Mouse (Mus musculus) cerebellum, postnatal 25 days (tissue): ENCODE data around the gene Krt18.
"Not testable (repeated sequence)": the region's sequence is repeated elsewhere in the genome, so short reads cannot be mapped to it uniquely, and the experiment has no call there.

Experiments used
- DNase-seq, 2 experiments: peaks; one replicate each; pipeline ENCODE4 v3.0.0; 2021; ENCODE audit warnings: mixed read lengths in 2 of 2

Gene Krt18

DNA sequence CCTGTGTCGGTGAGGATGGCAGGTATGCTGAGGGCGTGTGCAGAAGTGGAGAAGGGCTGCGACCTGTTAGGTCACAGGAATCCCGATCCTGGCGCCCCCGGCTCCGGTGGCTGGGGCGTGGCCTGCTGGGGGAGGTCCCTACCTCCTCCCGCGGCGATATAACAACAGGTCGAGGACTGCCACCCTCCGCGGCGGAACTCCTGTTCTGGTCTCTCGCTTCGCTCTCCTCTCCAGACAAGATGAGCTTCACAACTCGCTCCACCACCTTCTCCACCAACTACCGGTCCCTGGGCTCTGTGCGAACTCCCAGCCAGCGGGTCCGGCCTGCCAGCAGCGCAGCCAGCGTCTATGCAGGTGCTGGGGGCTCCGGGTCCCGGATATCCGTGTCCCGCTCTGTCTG is at the start of gene Krt18:
Krt18 (plus strand) TSS at position 141 of the 400 bp plus-strand sequence.
- no peak for DNase-seq

- no peak for DNase-seq
Observed at GRCm38 (mm10) chr15:101980849-101981248, 47.1 kb upstream of the Krt18 start.

DNA sequence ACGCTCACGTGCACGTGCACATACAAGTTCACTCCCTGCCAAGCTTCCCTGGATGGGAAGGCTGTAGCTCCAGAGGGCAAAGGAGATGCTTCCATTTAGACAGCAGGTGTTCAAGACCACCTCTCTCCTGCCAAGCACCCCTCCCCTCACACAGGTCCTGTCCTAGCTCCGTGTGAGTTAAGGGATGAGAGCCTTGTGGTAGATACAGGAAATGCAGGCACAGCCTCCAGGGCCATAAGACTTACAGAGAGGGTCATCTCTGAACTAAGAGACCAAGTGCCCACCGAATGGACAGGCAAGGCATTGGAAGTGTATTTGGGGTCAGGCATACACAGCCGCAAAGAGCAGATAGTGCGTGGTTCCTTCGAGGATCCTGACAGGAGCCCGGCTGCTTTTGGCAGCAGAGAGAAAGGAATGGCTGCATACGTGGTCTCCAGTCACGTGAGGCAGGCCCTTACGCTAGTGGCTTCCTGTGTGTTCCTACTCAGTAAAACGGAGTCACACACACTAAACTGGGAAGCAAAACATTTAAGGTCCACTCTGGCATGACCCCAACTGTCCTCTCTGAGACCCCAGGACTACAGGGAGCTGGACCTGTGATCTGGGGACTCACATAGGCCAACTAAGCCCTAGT is 44.5 kb upstream of the Krt18 start:
- no peak for DNase-seq

DNA sequence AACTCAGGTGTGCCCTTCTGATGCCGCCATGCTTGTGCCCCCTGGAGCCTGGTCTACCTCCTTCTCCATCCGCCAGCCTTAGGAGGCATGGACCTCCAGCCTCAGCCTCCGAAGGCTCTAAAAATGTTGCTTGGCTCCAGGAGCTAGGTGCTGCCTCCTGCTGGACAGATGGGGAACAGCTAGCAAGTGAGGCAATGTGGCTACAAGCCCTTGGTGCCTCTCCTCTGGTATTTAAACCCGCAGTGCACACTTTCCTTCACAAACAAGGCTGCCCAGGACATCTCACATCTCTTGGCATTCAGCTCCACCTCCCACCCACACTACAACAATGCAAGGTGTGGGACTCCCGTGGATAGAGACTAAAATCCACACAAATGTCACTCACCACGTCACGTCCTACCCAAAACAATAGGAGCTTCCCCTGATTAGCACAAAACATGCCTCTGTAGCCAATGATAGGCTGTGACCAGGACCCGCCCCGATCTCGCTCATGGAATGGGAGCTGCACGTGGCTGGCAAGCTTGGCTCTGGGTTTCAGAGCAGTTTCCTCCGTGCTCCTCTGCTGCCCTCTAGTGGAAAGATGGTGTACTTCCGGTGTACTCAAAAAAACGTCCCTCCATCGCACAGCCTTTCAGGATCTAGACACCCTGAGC is 43.9 kb upstream of the Krt18 start:
- peak; percentile 89 to 92 for DNase-seq

- DNase-seq, result no peak
Observed at GRCm38 (mm10) chr15:101984746-101985145, 43.2 kb upstream of the Krt18 start.

DNA sequence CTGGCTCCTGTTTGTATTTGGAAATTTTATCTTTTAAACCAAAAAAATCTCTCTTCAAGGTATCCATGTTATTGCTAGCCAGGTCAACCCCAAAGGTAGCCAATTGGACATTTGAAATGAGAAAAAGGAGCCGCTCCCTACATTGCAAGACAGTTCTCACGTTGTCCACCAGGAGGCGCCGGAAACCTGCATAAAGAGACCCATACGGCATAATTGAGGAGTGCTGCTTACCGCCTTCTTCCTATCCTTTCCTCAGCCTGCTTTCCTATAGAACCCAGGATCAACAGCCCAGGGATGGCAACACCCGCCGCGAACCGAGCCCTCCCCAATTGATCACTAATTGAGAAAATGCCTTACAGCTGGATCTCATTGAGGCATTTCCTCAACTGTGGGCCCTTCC is 39.9 kb upstream of the Krt18 start:
- peak; percentile 86 to 90 for DNase-seq

DNA sequence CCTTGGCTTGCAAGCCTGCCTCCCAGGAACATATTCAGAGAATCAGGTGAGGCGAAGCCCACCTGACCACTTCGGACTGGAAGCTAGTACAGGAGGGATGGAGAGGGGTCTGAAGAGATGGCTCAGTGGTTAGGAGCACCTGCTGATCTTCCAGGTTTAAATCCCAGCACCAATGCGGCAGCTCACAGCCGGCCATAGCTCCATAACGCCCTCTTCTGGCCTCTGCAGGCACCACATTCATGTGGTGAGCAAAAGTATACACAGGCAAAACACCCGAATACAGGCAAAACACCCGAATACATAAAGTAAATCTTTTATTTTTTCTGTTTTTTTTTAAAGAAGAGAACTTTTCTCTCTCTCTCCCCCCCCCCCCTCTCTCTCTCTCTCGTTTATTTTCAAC is 39.3 kb upstream of the Krt18 start:
- DNase-seq, result no peak

DNA sequence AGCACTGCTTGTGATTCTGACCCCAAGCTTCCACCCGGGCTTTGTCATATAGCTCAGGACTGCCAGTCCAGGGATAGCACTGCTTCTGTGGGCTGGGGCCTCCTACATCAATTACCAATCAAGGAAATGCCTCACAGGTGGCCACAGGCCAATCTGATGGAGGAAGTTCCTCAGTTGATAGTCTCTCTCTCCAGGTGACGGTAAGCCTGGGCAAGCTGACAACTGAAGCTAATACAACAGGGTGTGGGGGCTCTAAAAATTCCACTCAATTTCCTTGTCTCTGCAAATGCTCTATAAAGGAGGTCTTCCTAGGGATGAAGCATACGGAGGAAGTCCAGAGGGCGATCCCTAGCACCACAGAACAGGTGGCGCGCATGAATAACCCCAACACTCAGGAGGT is 37.0 kb upstream of the Krt18 start:
- DNase-seq, result no peak

- DNase-seq, result no peak
Observed at GRCm38 (mm10) chr15:101994365-101994764, 33.6 kb upstream of the Krt18 start.

DNA sequence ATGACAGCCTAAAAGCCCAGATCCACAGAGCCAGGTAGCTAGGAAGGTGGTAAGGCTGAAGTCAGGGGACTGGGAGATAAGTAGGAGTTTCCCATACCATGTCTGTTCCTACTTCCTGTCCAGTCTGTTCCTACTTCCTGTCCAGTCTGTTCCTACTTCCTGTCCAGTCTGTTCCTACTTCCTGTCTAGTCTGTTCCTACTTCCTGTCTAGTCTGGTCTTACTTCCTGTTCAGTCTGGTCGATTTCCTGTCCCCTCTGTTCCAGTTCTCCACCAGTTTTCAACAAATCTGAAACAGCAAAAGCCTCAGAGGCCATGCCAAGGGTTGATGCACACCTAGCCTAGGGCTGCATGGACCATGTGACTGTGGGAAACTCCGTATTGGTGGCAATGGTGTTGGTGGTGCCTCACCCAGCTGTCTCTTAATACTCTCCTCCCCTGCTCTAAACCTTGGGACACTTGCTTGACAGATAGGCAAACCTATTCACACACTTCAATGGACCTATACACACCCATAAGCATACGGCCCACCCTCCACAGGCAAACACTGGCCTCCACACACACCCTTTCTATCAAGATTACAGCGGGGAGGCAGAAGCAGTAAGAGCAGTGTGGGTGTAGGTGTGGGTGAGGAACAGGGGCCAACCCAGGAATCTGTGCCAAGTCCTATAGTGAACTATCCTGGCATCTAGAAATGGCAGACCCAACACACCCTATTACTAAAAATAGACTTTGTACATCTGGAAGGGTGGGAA is 32.3 kb upstream of the Krt18 start:
- DNase-seq, result no peak

DNA sequence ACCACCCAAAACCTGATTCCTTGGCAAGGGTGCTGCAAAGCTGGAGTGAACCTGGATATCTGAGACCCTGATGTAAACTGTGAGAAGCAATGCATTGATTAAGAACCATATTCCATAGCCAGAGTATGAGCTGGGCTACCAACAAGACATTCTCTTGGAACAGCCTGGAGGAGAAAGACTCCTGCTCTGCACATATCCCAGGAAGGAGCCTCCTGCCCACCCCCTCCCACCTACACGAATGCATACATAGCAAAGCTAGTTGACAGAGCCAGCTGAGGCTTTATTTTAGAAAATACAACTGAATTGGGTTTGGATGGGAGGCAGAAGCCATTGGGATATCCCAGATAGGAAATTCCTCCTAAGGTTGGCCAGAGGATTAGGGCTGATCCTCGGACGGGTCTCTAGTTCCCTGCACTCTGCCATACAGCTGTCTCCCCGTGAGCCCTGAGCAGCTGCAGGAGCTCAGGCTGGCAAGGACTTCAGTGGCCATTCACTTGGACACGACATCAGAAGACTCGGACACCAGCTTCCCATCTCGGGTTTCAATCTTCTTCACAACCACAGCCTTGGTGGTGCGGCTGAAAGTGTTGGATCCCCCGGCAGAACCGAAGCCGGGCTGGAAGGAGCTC is 31.4 kb upstream of the Krt18 start:
- DNase-seq, result not testable (repeated sequence)

DNA sequence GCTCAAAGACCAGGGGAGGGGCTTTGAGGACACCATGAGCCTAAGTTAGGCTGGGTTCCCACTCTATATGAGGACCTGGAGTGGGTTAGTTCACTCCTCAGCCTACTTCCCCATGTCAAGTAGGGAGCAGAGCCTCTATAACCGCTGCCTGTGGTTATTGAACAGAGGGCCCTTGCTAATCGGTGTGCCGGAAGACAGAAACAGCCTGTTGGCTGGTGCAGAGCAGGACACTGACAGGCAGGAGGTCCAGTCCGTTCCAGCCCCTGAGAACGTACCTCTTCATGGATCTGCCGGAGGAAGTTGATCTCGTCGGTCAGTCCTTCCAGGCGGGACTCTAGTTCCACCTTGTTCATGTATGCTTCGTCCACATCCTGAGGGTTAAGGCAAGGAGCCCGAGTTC is 28.8 kb upstream of the Krt18 start:
- DNase-seq, result no peak

DNA sequence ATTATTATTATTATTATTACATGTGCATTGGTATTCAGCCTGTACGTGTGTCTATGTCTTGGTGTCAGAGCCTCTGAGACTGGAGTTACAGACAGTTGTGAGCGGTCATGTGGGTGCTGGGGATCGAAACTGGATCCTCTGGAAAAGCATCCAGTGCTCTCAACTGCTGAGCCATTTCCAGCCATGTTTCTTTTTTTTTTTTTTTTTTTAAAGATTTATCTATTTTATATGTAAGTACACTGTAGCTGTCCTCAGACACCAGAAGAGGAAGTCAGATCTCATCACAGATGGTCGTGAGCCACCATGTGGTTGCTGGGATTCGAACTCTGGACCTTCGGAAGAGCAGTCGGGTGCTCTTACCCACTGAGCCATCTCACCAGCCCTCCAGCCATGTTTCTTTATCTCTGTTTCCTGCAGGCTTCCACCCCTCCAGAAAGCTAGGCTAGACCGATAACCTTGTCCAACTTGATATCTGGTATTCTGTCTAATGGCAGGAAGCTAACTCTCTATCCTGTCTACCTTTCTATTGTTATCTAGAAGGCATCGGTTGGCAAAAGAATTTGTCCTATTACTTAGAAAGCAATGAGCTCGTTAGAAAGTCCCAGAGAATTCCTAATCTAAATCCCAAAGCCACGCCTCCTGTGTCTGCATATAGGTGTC is 28.2 kb upstream of the Krt18 start:
- DNase-seq, result no peak

DNA sequence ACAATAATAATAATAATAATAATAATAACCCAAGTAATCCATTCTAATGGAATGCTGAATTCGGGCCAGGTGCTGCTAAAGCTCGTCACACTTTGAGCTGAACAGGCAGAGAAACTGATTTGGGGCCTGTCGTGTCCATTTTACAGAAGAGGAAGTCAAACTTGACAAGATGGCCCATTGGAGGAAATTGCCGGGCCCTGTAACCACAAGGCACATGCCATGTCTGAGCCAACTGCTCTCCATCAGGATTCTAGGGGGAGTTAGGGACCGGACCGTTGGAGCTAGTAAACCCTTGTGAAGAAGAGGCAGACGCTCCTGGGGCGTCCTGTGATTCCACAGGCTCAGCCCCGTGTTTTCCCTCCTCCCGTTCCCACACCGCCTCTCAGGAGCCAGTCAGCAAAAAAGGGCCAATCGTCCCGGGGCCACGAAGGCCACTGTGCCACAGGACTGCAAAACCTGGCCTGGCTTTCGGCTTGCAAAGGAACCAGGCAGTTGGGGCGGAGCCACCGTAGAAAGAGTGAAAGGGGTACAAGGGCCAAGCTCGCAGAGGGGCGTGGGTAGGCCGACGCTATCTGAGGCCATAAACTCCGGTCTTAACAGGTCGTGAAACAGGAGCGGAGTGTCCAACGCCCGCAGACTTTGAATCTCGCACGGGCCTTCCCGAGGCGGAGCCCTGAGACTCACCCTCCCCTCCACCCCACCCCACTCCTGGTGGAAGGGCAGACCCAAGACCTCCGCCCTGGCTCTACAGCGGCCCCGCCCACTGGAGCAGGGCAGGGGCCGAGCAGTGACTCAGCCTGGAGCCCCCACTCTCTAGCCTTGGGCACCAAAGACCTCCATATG is 25.1 kb upstream of the Krt18 start:
- DNase-seq, result peak; percentile 23 to 58

GRCm38 (mm10) chr15:102003516-102003915 is 24.5 kb upstream of the Krt18 start:
- DNase-seq, result no peak

DNA sequence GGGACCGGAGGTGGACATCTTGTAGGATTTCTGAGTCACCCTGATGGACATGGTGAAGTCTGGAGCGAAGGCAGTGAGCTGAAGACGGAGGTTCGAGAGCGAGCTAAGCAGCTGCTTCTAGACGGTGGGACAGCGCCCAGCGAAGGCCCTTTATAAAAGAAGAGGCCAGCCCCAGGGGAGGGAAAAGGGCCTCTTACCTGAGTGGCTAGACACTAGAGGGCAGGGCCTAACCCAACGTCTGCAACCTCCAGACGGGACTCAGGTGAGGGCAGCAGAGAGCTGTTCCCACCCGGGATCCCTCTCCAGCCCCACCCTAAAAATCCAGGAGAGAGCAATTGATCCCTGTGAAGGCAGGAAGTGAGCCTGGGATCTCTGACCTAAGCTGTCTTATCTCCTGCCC is 23.8 kb upstream of the Krt18 start, which contains the start of gene Krt8:
Krt8 (minus strand) TSS at position 294 of the 400 bp plus-strand sequence.
- no peak for DNase-seq

DNA sequence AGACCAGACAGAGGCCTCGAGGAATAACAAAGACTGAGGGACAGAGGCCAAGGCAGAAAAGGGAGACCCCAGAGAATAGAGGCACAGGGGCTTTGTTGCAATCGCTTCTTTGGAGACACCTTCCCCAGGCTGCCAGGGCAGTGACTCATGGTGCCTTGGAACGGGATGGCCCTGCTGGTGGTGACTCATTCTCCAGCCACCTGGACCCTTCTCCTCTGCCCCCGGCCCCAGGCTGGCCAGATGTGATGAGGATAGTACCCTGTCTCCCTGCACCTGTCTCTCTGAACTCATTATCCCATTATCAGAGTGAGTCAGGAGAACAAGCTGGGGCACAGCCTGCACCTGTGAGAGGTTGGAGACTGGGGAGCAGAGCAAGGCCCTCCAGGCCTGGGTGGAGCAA is 22.7 kb upstream of the Krt18 start:
- DNase-seq, result no peak

DNA sequence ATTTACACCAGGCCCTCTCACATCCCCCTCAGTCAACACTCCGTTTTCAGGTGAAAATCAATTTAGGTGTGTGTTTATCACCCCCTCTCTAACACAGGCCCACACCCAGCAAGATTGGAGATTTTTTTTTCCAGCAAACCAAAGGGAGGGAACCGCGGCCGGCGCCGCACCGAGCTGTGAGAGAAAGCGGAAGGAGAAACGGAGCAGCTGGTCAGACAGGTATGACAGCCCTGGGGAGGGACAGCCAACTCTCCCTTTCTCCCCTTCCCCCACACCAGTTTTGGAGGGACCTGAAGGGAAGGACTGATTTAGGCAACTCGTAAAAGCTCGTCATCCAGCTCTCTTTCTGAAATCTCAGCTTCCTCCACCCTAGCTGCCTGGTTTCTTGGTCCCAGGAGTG is 21.7 kb upstream of the Krt18 start:
- no peak for DNase-seq

DNA sequence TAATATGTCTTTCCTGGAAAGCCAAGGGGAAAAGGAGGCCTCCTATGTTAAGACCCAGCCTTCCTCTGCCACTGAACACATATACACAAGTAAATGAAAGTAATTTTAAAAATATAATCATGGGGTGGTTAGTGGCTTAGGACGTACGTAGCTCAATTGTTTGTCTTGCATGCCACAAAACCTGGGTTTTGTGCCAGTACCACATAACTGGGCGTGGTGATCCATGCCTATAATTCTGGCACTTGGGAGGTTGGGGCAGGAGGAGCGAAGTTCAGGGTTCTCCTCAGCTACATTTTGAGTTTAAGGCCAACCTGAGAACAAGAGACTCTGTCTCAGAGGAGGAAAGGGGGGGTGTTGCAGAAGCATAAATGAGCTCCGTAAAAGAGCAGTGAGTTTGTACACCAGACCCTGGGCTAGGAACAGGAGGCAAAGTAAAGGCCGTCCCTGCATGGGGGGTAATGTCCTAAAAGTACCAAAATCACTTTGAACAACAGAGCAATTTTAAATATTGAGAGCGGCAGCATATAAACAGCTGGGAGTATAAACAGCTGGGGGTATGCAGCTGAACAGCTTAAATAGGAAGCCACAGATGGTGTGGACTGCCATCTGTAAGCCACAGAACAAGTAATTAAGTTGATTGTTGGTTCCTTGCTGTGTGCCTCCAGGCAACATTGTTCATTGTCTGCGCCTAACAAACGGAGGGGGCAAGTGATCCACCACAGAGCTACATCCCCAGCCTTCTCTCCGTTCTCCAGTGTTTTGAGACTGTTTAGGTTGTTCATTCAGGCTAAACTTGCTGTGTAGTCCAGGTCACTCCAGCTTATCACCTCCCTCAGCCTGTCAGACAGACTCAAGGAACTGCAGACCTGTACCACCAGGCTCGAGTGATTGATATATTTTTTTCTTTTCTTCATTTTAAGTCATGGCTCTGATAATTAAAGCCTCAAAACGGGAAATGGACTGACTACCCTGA is 20.6 kb upstream of the Krt18 start:
- no peak for DNase-seq

DNA sequence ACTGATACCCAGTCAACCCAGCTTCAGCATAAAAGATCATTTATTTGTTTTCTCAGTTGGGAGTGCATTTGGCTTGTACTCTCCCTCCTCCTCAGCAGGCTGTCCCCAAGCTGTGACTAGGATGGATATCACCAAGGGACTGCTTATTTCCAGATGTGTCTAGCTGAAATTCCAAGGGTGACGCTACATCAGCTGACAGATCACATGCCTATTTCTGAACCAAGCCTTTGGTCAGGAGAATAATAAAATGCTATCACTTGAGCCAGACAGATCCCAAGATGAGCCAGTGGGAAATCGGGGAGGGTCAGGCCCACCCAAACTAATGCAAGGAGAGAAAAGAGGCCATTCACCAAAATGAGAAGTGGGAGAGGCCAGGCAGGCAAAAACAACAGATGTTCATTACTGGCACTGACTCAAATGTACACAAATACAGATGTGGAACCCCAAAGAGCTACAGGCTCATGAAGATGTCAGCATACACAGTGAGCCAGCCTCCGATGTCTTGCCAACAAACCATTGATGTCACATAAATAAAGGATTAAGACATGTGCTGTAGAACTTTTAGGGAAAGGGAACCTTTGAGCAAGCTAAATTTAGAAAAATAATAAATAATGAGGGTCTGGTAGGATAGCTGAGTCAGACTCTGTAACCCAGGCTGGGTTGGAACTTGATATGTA is 17.3 kb upstream of the Krt18 start:
- DNase-seq, result no peak
